Mouse (Mus musculus) kidney, postnatal 10 days (tissue): ENCODE data around the gene Tgfa.

Experiments
- DNase-seq: peaks from one replicate; pipeline ENCODE4 v3.0.0; 2021; ENCODE audit warnings: mixed read lengths

The Tgfa gene

GRCm38 (mm10) chr6:86188741-86189480, 6.1 kb upstream of the Tgfa start:
- DNase-seq, result no peak

- no peak for DNase-seq
Measured at GRCm38 (mm10) chr6:86190622-86191021, 4.4 kb upstream of the Tgfa start.

- no peak for DNase-seq
Measured at GRCm38 (mm10) chr6:86192978-86193377, 2.0 kb upstream of the Tgfa start.

- peak; percentile 77 for DNase-seq
Measured at GRCm38 (mm10) chr6:86193879-86194278, 1.1 kb upstream of the Tgfa start.

- peak; percentile 27 for DNase-seq
Measured at GRCm38 (mm10) chr6:86196034-86196433, 1.0 kb downstream of the Tgfa start.

- DNase-seq, result no peak
Measured at GRCm38 (mm10) chr6:86197150-86197862, 2.3 kb downstream of the Tgfa start.

GRCm38 (mm10) chr6:86200934-86201333, 5.9 kb downstream of the Tgfa start:
- no peak for DNase-seq

GRCm38 (mm10) chr6:86203101-86203500, 8.1 kb downstream of the Tgfa start:
- no peak for DNase-seq

GRCm38 (mm10) chr6:86206014-86206413, 11.0 kb downstream of the Tgfa start:
- no peak for DNase-seq

- no peak for DNase-seq
Measured at GRCm38 (mm10) chr6:86206985-86207384, 12.0 kb downstream of the Tgfa start.

- no peak for DNase-seq
Measured at GRCm38 (mm10) chr6:86209133-86210016, 14.4 kb downstream of the Tgfa start.

GRCm38 (mm10) chr6:86210017-86210408, 15.0 kb downstream of the Tgfa start:
- no peak for DNase-seq

- DNase-seq, result no peak
Measured at GRCm38 (mm10) chr6:86210619-86211018, 15.6 kb downstream of the Tgfa start.

- no peak for DNase-seq
Measured at GRCm38 (mm10) chr6:86211081-86211763, 16.2 kb downstream of the Tgfa start.

GRCm38 (mm10) chr6:86212871-86213640, 18.0 kb downstream of the Tgfa start:
- DNase-seq, result no peak

- no peak for DNase-seq
Measured at GRCm38 (mm10) chr6:86218066-86218465, 23.0 kb downstream of the Tgfa start.

- no peak for DNase-seq
Measured at GRCm38 (mm10) chr6:86218739-86219138, 23.7 kb downstream of the Tgfa start.

GRCm38 (mm10) chr6:86219494-86219893, 24.5 kb downstream of the Tgfa start:
- DNase-seq, result peak; percentile 25

GRCm38 (mm10) chr6:86220171-86220570, 25.1 kb downstream of the Tgfa start:
- no peak for DNase-seq

- DNase-seq, result peak; percentile 33
Measured at GRCm38 (mm10) chr6:86222381-86222780, 27.4 kb downstream of the Tgfa start.

GRCm38 (mm10) chr6:86225604-86226003, 30.6 kb downstream of the Tgfa start:
- DNase-seq, result no peak

- no peak for DNase-seq
Measured at GRCm38 (mm10) chr6:86232367-86232766, 37.3 kb downstream of the Tgfa start.
